Mouse (Mus musculus): ENCODE measurements around the gene Rpp25l.

- TF ChIP-seq ZNF384 (IDR thresholded peaks at IDR 0.05; ENCODE audit: low read depth, low read length) (no peak), MAFK (IDR thresholded peaks at IDR 0.05; ENCODE audit: insufficient read depth, low read depth, low read length) (no peak)
Observed at GRCm38 (mm10) chr4:41715082-41715481, 1.7 kb upstream of the Rpp25l start.

Measured in ES-E14 (cell line).